Mouse (Mus musculus) gastrocnemius, postnatal 14 days (tissue): ENCODE measurements at regions not wholly inside any gene's neighbourhood (a gene's known extent, or its start where the extent isn't known, plus 50 kb on each side); places are given as distances from the start of the nearest gene placed in this dataset.
"Not testable (repeated sequence)": the region's sequence is repeated elsewhere in the genome, so short reads cannot be mapped to it uniquely, and the experiment has no call there.

Source experiments
- DNase-seq: peaks from one replicate; pipeline ENCODE4 v3.0.0; 2021; ENCODE audit warnings: mixed read lengths
- intact Hi-C: fragments of 180-260 bp; cut with DNase I; formaldehyde crosslinking; loops from one replicate; pipeline ENCODE4 v1.15.1; 2025; ENCODE audit warnings: low total_unique reads

GRCm38 (mm10) chr10:85242701-85243100, 57.8 kb upstream of the Cry1 start:
- intact Hi-C loops, result no loop called here

GRCm38 (mm10) chr10:85243556-85243955, 58.7 kb upstream of the Cry1 start:
- no peak for DNase-seq
- intact Hi-C loops, result no loop called here

More at GRCm38 (mm10) chr10:85242701-85243100, 57.8 kb upstream of the Cry1 start:
- no peak for DNase-seq

- intact Hi-C loops, result no loop called here
- DNase-seq, result no peak
Observed at GRCm38 (mm10) chr10:85265746-85266145, 80.9 kb upstream of the Cry1 start.

GRCm38 (mm10) chr10:85266148-85266547, 81.3 kb upstream of the Cry1 start:
- DNase-seq, result no peak
- intact Hi-C loops, result no loop called here

GRCm38 (mm10) chr10:85266796-85267195, 81.9 kb upstream of the Cry1 start:
- intact Hi-C loops, result no loop called here
- DNase-seq, result no peak

- intact Hi-C loops, result no loop called here
- no peak for DNase-seq
Observed at GRCm38 (mm10) chr10:85270209-85270608, 85.3 kb upstream of the Cry1 start.

GRCm38 (mm10) chr10:85276793-85277192, 91.9 kb upstream of the Cry1 start:
- intact Hi-C loops, result no loop called here
- no peak for DNase-seq

GRCm38 (mm10) chr10:85291733-85292476, 94.7 kb upstream of the Btbd11 start:
- no peak for DNase-seq
- intact Hi-C loops, result no loop called here

- intact Hi-C loops, result no loop called here
- no peak for DNase-seq
Observed at GRCm38 (mm10) chr10:85292477-85292855, 94.1 kb upstream of the Btbd11 start.

GRCm38 (mm10) chr10:85293071-85293783, 93.4 kb upstream of the Btbd11 start:
- intact Hi-C loops, result no loop called here
- DNase-seq, result no peak

- DNase-seq, result no peak
- intact Hi-C loops, result no loop called here
Observed at GRCm38 (mm10) chr10:85295133-85295887, 91.3 kb upstream of the Btbd11 start.

GRCm38 (mm10) chr10:85311781-85312180, 74.8 kb upstream of the Btbd11 start:
- intact Hi-C loops, result no loop called here
- DNase-seq, result no peak

GRCm38 (mm10) chr10:85313331-85313730, 73.3 kb upstream of the Btbd11 start:
- intact Hi-C loops, DNase-seq: not testable (repeated sequence)

GRCm38 (mm10) chr10:85320971-85321370, 65.6 kb upstream of the Btbd11 start:
- intact Hi-C loops, result no loop called here
- DNase-seq, result peak; percentile 57

- intact Hi-C loops, result no loop called here
- no peak for DNase-seq
Observed at GRCm38 (mm10) chr10:85322280-85322679, 64.3 kb upstream of the Btbd11 start.

- DNase-seq, result no peak
- intact Hi-C loops, result no loop called here
Observed at GRCm38 (mm10) chr10:85329382-85329781, 57.2 kb upstream of the Btbd11 start.

GRCm38 (mm10) chr10:85330938-85331691, 55.5 kb upstream of the Btbd11 start:
- intact Hi-C loops, result no loop called here
- peak; percentile 50 for DNase-seq
